Mouse (Mus musculus): ENCODE results near the gene Mrap. TPM values are rescaled to one million over a fixed set of nuclear protein-coding genes. Genes with fewer than 3 reads are reported as not detected.
A peak's percentile ranks its signal among the peaks of the same experiment; 100 is the strongest.

Gene Mrap
- polyA plus RNA-seq, 1 experiment from 2014 or later = 2.5 TPM

- no peaks in the 10 kb centered on the region for H3K27me3 ChIP-seq (ENCODE audit: control insufficient read depth, insufficient read depth, low read length)
- H3K4me3 ChIP-seq (replicated peaks; ENCODE audit: low read length) = no peak overlapping the region
- no peaks in the 10 kb centered on the region for H3K36me3 ChIP-seq (ENCODE audit: control insufficient read depth, insufficient read depth, low read length)
- no peak overlapping the region for H3K9ac ChIP-seq (ENCODE audit: low read length)
- ATAC-seq (ENCODE audit: insufficient read depth, low FRiP score) = no peak
- no peak overlapping the region for H3K27ac ChIP-seq (ENCODE audit: low read length)
- no peak overlapping the region for H3K4me2 ChIP-seq (ENCODE audit: low read depth, low read length)
- 0 out of 2 replicates have a peak, but pooled peaks cover 3% of the 10 kb centered on the region for H3K9me3 ChIP-seq (replicated peaks; ENCODE audit: control insufficient read depth, low read length)
- 49% methylated on average over 10 of the region's 10 CpGs for WGBS
- H3K4me1 ChIP-seq (ENCODE audit: control insufficient read depth, insufficient read depth, low read length) = no peaks in the 10 kb centered on the region
These were observed 1.2 kb upstream of the Mrap start for GRCm38 (mm10) chr16:90736672-90737270.

GRCm38 (mm10) chr16:90747143-90747542 is 9.1 kb downstream of the Mrap start:
- Histone ChIP-seq H3K27ac (ENCODE audit: low read length) (no peak overlapping the region), H3K36me3 (ENCODE audit: control insufficient read depth, insufficient read depth, low read length) (no peaks in the 10 kb centered on the region), H3K4me3 (replicated peaks; ENCODE audit: low read length) (no peak overlapping the region), H3K4me1 (ENCODE audit: control insufficient read depth, insufficient read depth, low read length) (no peaks in the 10 kb centered on the region), H3K27me3 (ENCODE audit: control insufficient read depth, insufficient read depth, low read length) (no peaks in the 10 kb centered on the region), H3K4me2 (ENCODE audit: low read depth, low read length) (no peak overlapping the region), H3K9me3 (replicated peaks; ENCODE audit: control insufficient read depth, low read length) (no peaks in the 10 kb centered on the region), H3K9ac (ENCODE audit: low read length) (no peak overlapping the region; the same call in 1 of the 2 replicates)
- 82% methylated on average over 6 of the region's 6 CpGs for WGBS
- no peak for ATAC-seq (ENCODE audit: insufficient read depth, low FRiP score)

GRCm38 (mm10) chr16:90748169-90748568 is 10.2 kb downstream of the Mrap start:
- 88% methylated on average over 7 of the region's 7 CpGs for WGBS
- H3K27ac ChIP-seq (ENCODE audit: low read length) = no peak overlapping the region
- no peak for ATAC-seq (ENCODE audit: insufficient read depth, low FRiP score)
- no peak overlapping the region for H3K4me3 ChIP-seq (replicated peaks; ENCODE audit: low read length)
- H3K4me1 ChIP-seq (ENCODE audit: control insufficient read depth, insufficient read depth, low read length) = no peaks in the 10 kb centered on the region
- H3K9ac ChIP-seq (ENCODE audit: low read length) = no peak overlapping the region
- no peaks in the 10 kb centered on the region for H3K36me3 ChIP-seq (ENCODE audit: control insufficient read depth, insufficient read depth, low read length)
- H3K27me3 ChIP-seq (ENCODE audit: control insufficient read depth, insufficient read depth, low read length) = no peaks in the 10 kb centered on the region
- H3K4me2 ChIP-seq (ENCODE audit: low read depth, low read length) = no peak overlapping the region
- H3K9me3 ChIP-seq (replicated peaks; ENCODE audit: control insufficient read depth, low read length) = no peaks in the 10 kb centered on the region

GRCm38 (mm10) chr16:90753386-90753941 is 15.5 kb downstream of the Mrap start:
- Histone ChIP-seq H3K9ac (ENCODE audit: low read length) (no peak overlapping the region), H3K36me3 (ENCODE audit: control insufficient read depth, insufficient read depth, low read length) (peaks cover 20% of the 10 kb centered on the region; the same call in 1 of the 2 replicates), H3K9me3 (replicated peaks; ENCODE audit: control insufficient read depth, low read length) (no peaks in the 10 kb centered on the region), H3K4me3 (replicated peaks; ENCODE audit: low read length) (no peak overlapping the region), H3K4me2 (ENCODE audit: low read depth, low read length) (no peak overlapping the region), H3K27ac (ENCODE audit: low read length) (no peak overlapping the region), H3K4me1 (ENCODE audit: control insufficient read depth, insufficient read depth, low read length) (no peaks in the 10 kb centered on the region), H3K27me3 (ENCODE audit: control insufficient read depth, insufficient read depth, low read length) (no peaks in the 10 kb centered on the region)
- 88% methylated on average over 13 of the region's 13 CpGs for WGBS
- no peak for ATAC-seq (ENCODE audit: insufficient read depth, low FRiP score)

GRCm38 (mm10) chr16:90759335-90759734 is 21.3 kb downstream of the Mrap start:
- Histone ChIP-seq H3K4me1 (ENCODE audit: control insufficient read depth, insufficient read depth, low read length) (no peaks in the 10 kb centered on the region), H3K9me3 (replicated peaks; ENCODE audit: control insufficient read depth, low read length) (no peaks in the 10 kb centered on the region), H3K4me2 (ENCODE audit: low read depth, low read length) (no peak overlapping the region), H3K9ac (ENCODE audit: low read length) (no peak overlapping the region), H3K36me3 (ENCODE audit: control insufficient read depth, insufficient read depth, low read length) (peaks cover 23% of the 10 kb centered on the region; the same call in 1 of the 2 replicates), H3K27me3 (ENCODE audit: control insufficient read depth, insufficient read depth, low read length) (no peaks in the 10 kb centered on the region), H3K27ac (ENCODE audit: low read length) (no peak overlapping the region), H3K4me3 (replicated peaks; ENCODE audit: low read length) (no peak overlapping the region)
- ATAC-seq (ENCODE audit: insufficient read depth, low FRiP score) = no peak
- WGBS = 66% methylated on average over 3 of the region's 3 CpGs

- WGBS = 37% methylated on average over 4 of the region's 4 CpGs
- no peak overlapping the region for H3K4me3 ChIP-seq (replicated peaks; ENCODE audit: low read length)
- no peaks in the 10 kb centered on the region for H3K27me3 ChIP-seq (ENCODE audit: control insufficient read depth, insufficient read depth, low read length)
- H3K27ac ChIP-seq (ENCODE audit: low read length) = no peak overlapping the region
- no peak overlapping the region for H3K9ac ChIP-seq (ENCODE audit: low read length)
- no peak overlapping the region for H3K4me2 ChIP-seq (ENCODE audit: low read depth, low read length)
- H3K36me3 ChIP-seq (ENCODE audit: control insufficient read depth, insufficient read depth, low read length) = peaks cover 18% of the 10 kb centered on the region; the same call in 1 of the 2 replicates
- no peaks in the 10 kb centered on the region for H3K9me3 ChIP-seq (replicated peaks; ENCODE audit: control insufficient read depth, low read length)
- H3K4me1 ChIP-seq (ENCODE audit: control insufficient read depth, insufficient read depth, low read length) = no peaks in the 10 kb centered on the region
- 0 out of 2 replicates have a peak, but pooled peaks have one; percentile 56 for ATAC-seq (ENCODE audit: insufficient read depth, low FRiP score)
These were observed 22.5 kb downstream of the Mrap start for GRCm38 (mm10) chr16:90760515-90760914.

GRCm38 (mm10) chr16:90765195-90765877 is 27.3 kb downstream of the Mrap start:
- Histone ChIP-seq H3K9ac (ENCODE audit: low read length) (no peak overlapping the region), H3K9me3 (replicated peaks; ENCODE audit: control insufficient read depth, low read length) (no peaks in the 10 kb centered on the region), H3K36me3 (ENCODE audit: control insufficient read depth, insufficient read depth, low read length) (peaks cover 21% of the 10 kb centered on the region), H3K4me1 (ENCODE audit: control insufficient read depth, insufficient read depth, low read length) (no peaks in the 10 kb centered on the region), H3K27ac (ENCODE audit: low read length) (no peak overlapping the region), H3K4me2 (ENCODE audit: low read depth, low read length) (no peak overlapping the region), H3K27me3 (ENCODE audit: control insufficient read depth, insufficient read depth, low read length) (no peaks in the 10 kb centered on the region), H3K4me3 (replicated peaks; ENCODE audit: low read length) (no peak overlapping the region)
- 80% methylated on average over 9 of the region's 9 CpGs for WGBS
- no peak for ATAC-seq (ENCODE audit: insufficient read depth, low FRiP score)

GRCm38 (mm10) chr16:90766919-90767454 is 29.0 kb downstream of the Mrap start:
- Histone ChIP-seq H3K27ac (ENCODE audit: low read length) (no peak overlapping the region), H3K4me2 (ENCODE audit: low read depth, low read length) (no peak overlapping the region), H3K36me3 (ENCODE audit: control insufficient read depth, insufficient read depth, low read length) (peaks cover 16% of the 10 kb centered on the region), H3K9ac (ENCODE audit: low read length) (no peak overlapping the region), H3K4me1 (ENCODE audit: control insufficient read depth, insufficient read depth, low read length) (no peaks in the 10 kb centered on the region), H3K4me3 (replicated peaks; ENCODE audit: low read length) (no peak overlapping the region), H3K9me3 (replicated peaks; ENCODE audit: control insufficient read depth, low read length) (no peaks in the 10 kb centered on the region), H3K27me3 (ENCODE audit: control insufficient read depth, insufficient read depth, low read length) (no peaks in the 10 kb centered on the region)
- WGBS = 94% methylated on average over 15 of the region's 15 CpGs
- no peak for ATAC-seq (ENCODE audit: insufficient read depth, low FRiP score)

- Histone ChIP-seq H3K4me2 (ENCODE audit: low read depth, low read length) (no peak overlapping the region), H3K27me3 (ENCODE audit: control insufficient read depth, insufficient read depth, low read length) (no peaks in the 10 kb centered on the region), H3K36me3 (ENCODE audit: control insufficient read depth, insufficient read depth, low read length) (peaks cover 10% of the 10 kb centered on the region), H3K27ac (ENCODE audit: low read length) (no peak overlapping the region), H3K9me3 (replicated peaks; ENCODE audit: control insufficient read depth, low read length) (no peaks in the 10 kb centered on the region), H3K4me3 (replicated peaks; ENCODE audit: low read length) (no peak overlapping the region), H3K9ac (ENCODE audit: low read length) (no peak overlapping the region), H3K4me1 (ENCODE audit: control insufficient read depth, insufficient read depth, low read length) (no peaks in the 10 kb centered on the region)
- ATAC-seq (ENCODE audit: insufficient read depth, low FRiP score) = no peak
- WGBS = 88% methylated on average over 12 of the region's 12 CpGs
These were observed 36.2 kb downstream of the Mrap start for GRCm38 (mm10) chr16:90774216-90774615.
